In the genomic region with DNA sequence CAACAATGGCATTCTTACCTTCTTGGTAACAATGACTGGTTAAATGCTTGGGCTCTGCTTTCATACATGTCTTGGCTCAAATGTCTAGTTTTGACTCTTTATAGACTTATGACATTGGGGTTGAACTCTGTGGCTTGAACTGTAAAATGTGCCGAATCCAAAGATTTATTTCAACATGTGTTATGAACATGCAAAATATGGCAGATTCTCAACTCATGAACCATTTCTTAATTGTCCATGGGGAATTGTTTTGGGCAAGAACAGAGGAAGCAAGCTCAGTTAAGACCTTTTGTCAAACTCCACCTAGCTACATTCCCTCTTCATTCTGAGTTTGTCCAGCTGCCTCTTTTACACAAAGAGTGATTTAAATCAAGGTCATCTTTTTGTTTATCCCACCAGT, we compare ENCODE assay signal across 17 mouse cellular contexts. TPM values are rescaled to one million over a fixed set of nuclear protein-coding genes. Genes with fewer than 3 reads are reported as not detected.
DNase-seq lines count a peak whose midpoint lies in the region.
"Had no signal": no experiment of that assay in that cellular context is flagged by ENCODE, and none has a peak within 500 bp of the region (broad histone marks: within the 10 kb centered on the region; RNA-seq: fewer than 3 reads in every experiment).

No protein-coding gene starts in this region.

- DNase-seq in NIH3T3 (ENCODE audit: low read depth) (peak; percentile 52), adipocyte (ENCODE audit: low spot score) (peak; percentile 51)
- DNase-seq in adrenal gland, adult 8-10 months = no peak
- no peak for DNase-seq in Muller cell, postnatal 12 days (ENCODE audit: inconsistent ontology term)
- DNase-seq: adrenal gland, adult 2 months; adrenal gland, postnatal 10 days; adrenal gland, postnatal 14 days; adrenal gland, postnatal 25 days; adrenal gland, postnatal 36 days; B cell, adult 2 months; cerebellum, adult 11 months; cerebellum, adult 11-12 months; cerebellum, adult 18-20 months; cerebellum, adult 2 months; cerebellum, adult 8-10 months; cerebellum, adult 9-10 months; cerebellum, adult 9-11 months had no signal

RNA-seq across cellular contexts. Expression of a gene that starts 52.1 kb away (rescaled TPM):
- total RNA-seq in adrenal gland, adult 8-10 months (2022) = 10 to 100 TPM; 13.6 to 28.0 (median 17.8) TPM

Comparison
In these comparisons a context has a peak if more than half of its experiments do, and no peak if none do; other contexts are left out.
1. DNase-seq: peak in NIH3T3 (single experiment) and adipocyte (single experiment); none in adrenal gland, adult 8-10 months (single experiment) and Muller cell, postnatal 12 days (single experiment).